Mouse (Mus musculus): ENCODE results near the gene Sdf2l1.
A peak's percentile ranks its signal among the peaks of the same experiment; 100 is the strongest.

The Sdf2l1 gene

DNA sequence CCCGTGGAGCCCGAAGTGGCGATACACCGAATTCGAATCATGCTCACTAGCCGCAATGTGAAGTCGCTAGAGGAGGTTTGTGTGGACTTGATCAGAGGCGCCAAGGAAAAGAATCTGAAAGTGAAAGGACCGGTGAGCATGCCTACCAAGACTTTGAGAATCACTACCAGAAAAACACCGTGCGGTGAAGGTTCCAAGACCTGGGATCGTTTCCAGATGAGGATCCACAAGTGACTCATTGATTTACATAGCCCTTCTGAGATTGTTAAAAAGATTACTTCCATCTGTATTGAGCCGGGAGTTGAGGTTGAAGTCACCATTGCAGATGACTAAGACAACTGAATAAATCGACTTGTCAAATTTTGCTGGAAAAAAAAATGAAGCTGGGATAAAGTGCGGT, 5.2 kb upstream of the Sdf2l1 start:
- DNase-seq (ENCODE audit: low read depth, low spot score) = no peak
- Histone ChIP-seq H3K36me3 (ENCODE audit: control insufficient read depth, insufficient read depth, low read length, poor library complexity, severe bottlenecking) (no peaks in the 10 kb centered on the region), H3K27me3 (ENCODE audit: control insufficient read depth, insufficient read depth, low read length, poor library complexity, severe bottlenecking) (no peaks in the 10 kb centered on the region)

DNA sequence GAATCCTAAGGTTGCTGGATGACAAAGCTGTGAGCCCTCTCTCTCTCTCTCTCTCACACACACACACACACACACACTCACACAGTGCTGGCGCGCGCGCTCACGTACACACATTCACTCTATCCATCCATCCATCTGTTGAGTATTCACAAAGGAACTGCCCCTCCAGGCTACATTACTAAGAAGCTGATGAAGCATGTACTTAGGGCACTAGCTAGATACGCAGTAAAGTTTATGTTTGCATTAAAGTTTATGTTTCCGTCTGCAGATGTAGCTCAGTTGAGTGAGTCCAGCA, 670 bp upstream of the Sdf2l1 start:
- no peaks in the 10 kb centered on the region for H3K36me3 ChIP-seq (ENCODE audit: control insufficient read depth, insufficient read depth, low read length, poor library complexity, severe bottlenecking)
- no peaks in the 10 kb centered on the region for H3K27me3 ChIP-seq (ENCODE audit: control insufficient read depth, insufficient read depth, low read length, poor library complexity, severe bottlenecking)
- DNase-seq (ENCODE audit: low read depth, low spot score) = no peak

GRCm38 (mm10) chr16:17131191-17132088, 743 bp downstream of the Sdf2l1 start:
- H3K27me3 ChIP-seq (ENCODE audit: control insufficient read depth, insufficient read depth, low read length, poor library complexity, severe bottlenecking) = no peaks in the 10 kb centered on the region
- DNase-seq (ENCODE audit: low read depth, low spot score) = peak; percentile 49
- H3K36me3 ChIP-seq (ENCODE audit: control insufficient read depth, insufficient read depth, low read length, poor library complexity, severe bottlenecking) = no peaks in the 10 kb centered on the region

GRCm38 (mm10) chr16:17127292-17127691, 4.9 kb downstream of the Sdf2l1 start:
- H3K36me3 ChIP-seq (ENCODE audit: control insufficient read depth, insufficient read depth, low read length, poor library complexity, severe bottlenecking) = no peaks in the 10 kb centered on the region
- H3K27me3 ChIP-seq (ENCODE audit: control insufficient read depth, insufficient read depth, low read length, poor library complexity, severe bottlenecking) = no peaks in the 10 kb centered on the region
- DNase-seq (ENCODE audit: low read depth, low spot score) = peak; percentile 78

- Histone ChIP-seq H3K27me3 (ENCODE audit: control insufficient read depth, insufficient read depth, low read length, poor library complexity, severe bottlenecking) (no peaks in the 10 kb centered on the region), H3K36me3 (ENCODE audit: control insufficient read depth, insufficient read depth, low read length, poor library complexity, severe bottlenecking) (no peaks in the 10 kb centered on the region)
- peak; percentile 78 for DNase-seq (ENCODE audit: low read depth, low spot score)
These were observed 7.2 kb downstream of the Sdf2l1 start, which contains the start of gene 2610318N02Rik for GRCm38 (mm10) chr16:17124871-17125520. TSS of gene 2610318N02Rik (minus strand) at chr16:17125167.

DNA sequence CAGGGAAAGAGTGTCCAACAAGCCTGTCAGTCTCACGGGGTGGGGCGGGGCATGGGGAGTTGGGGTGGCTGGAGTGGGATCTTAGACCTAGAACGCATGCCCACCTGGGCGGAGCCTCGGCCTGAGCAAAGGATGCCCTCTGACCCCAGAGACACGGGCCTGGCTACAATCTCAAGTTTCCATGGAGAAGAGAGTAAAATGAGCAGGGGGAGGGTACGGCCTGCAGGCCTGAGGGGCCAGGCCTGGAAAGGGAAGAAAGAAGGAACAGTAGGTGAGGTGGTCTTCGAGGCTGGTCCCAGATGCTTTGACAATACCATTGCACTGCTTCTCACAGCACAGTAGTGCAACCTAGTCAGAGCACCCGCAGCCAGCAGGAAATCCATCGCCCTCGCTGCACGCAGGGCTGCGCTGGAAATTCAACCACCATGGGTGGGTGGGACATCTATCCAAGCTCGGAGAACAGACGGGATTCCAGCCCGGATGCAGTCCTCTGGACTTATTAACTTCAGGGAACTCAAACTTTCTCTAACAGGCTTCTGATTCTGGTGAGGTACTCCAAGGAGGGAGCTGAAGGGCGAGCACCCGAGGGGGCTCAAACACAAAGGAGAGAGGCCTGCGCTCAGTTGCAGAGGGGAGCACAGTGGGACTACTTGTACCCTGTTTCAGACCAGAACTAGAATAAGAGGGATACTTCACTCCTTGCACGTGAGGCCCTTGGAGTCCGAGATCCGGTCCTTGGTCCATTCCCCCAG, 7.9 kb downstream of the Sdf2l1 start:
- no peaks in the 10 kb centered on the region for H3K36me3 ChIP-seq (ENCODE audit: control insufficient read depth, insufficient read depth, low read length, poor library complexity, severe bottlenecking)
- DNase-seq (ENCODE audit: low read depth, low spot score) = no peak

GRCm38 (mm10) chr16:17121569-17121968, 10.6 kb downstream of the Sdf2l1 start:
- no peak for DNase-seq (ENCODE audit: low read depth, low spot score)
- no peaks in the 10 kb centered on the region for H3K36me3 ChIP-seq (ENCODE audit: control insufficient read depth, insufficient read depth, low read length, poor library complexity, severe bottlenecking)
- H3K27me3 ChIP-seq (ENCODE audit: control insufficient read depth, insufficient read depth, low read length, poor library complexity, severe bottlenecking) = no peaks in the 10 kb centered on the region

More for the DNA sequence above, 7.9 kb downstream of the Sdf2l1 start:
- no peaks in the 10 kb centered on the region for H3K27me3 ChIP-seq (ENCODE audit: control insufficient read depth, insufficient read depth, low read length, poor library complexity, severe bottlenecking)

DNA sequence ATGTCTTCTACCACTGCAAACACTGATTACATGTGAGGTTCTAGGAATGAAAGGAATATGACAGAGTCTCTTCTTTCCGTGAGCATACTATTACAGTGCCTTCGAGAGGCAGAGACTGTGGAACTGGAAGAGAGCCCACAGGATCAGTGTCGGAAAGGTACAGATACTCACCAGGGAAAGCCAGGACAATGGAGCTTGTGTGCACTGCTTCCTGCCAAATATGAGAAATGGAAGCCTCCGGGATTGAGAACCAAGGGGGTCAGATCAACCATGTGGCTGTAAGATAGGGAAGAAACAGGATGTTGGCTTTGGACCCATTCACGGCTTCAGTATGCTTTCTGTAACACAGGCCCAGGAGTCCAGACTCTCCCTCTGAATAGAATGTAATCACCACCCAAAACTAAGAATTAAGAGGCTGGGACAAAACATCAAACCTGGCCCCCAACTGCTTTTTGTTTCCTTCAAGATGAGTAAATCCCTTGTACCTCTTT, 14.8 kb downstream of the Sdf2l1 start:
- H3K36me3 ChIP-seq (ENCODE audit: control insufficient read depth, insufficient read depth, low read length, poor library complexity, severe bottlenecking) = no peaks in the 10 kb centered on the region
- no peak for DNase-seq (ENCODE audit: low read depth, low spot score)
- no peaks in the 10 kb centered on the region for H3K27me3 ChIP-seq (ENCODE audit: control insufficient read depth, insufficient read depth, low read length, poor library complexity, severe bottlenecking)

DNA sequence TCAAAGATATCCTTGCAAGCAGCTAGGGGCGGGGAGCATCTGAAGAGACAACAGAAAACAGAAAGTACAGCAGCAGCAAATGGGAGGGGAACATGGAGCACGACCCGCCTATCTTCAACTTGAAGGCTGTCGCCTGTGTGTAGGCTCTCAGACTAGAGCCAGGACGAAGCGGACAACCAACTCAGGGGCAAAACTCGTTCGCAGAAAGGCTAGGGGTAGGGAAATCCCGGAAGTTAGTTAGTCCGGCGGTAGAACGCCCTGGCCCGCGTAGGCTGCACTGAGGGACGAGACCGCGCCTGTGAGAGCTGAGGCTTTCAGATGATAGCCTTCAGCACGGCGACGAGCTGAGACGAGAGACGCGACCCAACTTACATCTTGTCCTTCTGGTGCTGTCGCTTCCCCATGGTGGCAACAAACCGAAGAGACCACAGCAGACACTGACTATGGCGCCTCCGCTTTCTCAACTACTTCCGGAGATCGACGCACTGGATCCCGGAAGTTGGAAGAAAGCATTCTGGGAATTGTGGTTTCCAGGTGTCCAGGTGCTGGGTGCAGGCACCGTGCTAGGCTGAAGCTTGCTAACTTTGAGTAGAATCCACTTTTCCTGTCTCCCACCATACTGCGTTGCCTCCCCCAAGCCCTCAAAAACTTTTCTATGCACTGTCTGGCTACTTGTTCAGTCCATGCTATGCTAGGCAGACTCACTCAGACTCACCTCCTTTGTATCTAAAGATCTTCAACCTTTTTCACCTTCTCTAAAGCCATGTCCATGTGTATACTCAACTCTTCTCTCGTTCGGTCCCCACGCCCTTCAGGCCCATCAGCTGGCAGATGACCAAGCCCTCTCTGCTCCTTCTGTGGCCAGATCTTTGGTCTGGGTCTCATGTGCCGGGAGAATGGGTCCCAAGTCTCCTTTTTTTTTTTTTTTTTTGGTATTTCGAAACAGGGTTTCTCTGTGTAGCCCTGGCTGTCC, 21.1 kb downstream of the Sdf2l1 start, which contains the start of gene Ppil2:
Gene Ppil2, minus strand, starts transcription at position 487 of the 973 bp plus-strand sequence.
- peaks cover 3% of the 10 kb centered on the region; the same call in 1 of the 2 replicates for H3K36me3 ChIP-seq (ENCODE audit: control insufficient read depth, insufficient read depth, low read length, poor library complexity, severe bottlenecking)
- peak; percentile 81 for DNase-seq (ENCODE audit: low read depth, low spot score)
- H3K27me3 ChIP-seq (ENCODE audit: control insufficient read depth, insufficient read depth, low read length, poor library complexity, severe bottlenecking) = no peaks in the 10 kb centered on the region

- no peak for DNase-seq (ENCODE audit: low read depth, low spot score)
- H3K36me3 ChIP-seq (ENCODE audit: control insufficient read depth, insufficient read depth, low read length, poor library complexity, severe bottlenecking) = peaks cover 14% of the 10 kb centered on the region
- H3K27me3 ChIP-seq (ENCODE audit: control insufficient read depth, insufficient read depth, low read length, poor library complexity, severe bottlenecking) = no peaks in the 10 kb centered on the region
These were observed 27.6 kb downstream of the Sdf2l1 start for GRCm38 (mm10) chr16:17104600-17104999.

GRCm38 (mm10) chr16:17102630-17103220, 29.5 kb downstream of the Sdf2l1 start:
- Histone ChIP-seq H3K27me3 (ENCODE audit: control insufficient read depth, insufficient read depth, low read length, poor library complexity, severe bottlenecking) (no peaks in the 10 kb centered on the region), H3K36me3 (ENCODE audit: control insufficient read depth, insufficient read depth, low read length, poor library complexity, severe bottlenecking) (peaks cover 14% of the 10 kb centered on the region)
- no peak for DNase-seq (ENCODE audit: low read depth, low spot score)

DNA sequence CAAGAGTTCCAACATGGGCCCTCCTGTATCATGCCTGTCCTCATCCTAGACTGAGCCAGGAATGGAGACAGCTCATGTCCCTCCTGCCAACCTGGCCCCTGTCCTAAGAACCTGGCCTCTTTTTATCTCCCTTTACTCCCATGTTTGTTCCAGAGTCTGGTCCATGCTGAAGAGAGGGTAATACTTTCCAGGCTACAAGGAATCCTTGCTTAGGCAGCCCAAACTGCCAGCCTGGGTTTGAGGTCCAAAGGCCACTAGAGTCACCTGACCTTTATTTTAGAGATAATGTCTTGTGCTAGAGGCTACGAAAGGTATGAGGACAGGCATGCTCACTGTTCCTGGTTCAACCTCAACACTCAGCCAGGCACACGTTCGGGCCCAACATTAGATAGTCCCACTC, 35.2 kb downstream of the Sdf2l1 start:
- DNase-seq (ENCODE audit: low read depth, low spot score) = no peak
- H3K36me3 ChIP-seq (ENCODE audit: control insufficient read depth, insufficient read depth, low read length, poor library complexity, severe bottlenecking) = peaks cover 16% of the 10 kb centered on the region
- no peaks in the 10 kb centered on the region for H3K27me3 ChIP-seq (ENCODE audit: control insufficient read depth, insufficient read depth, low read length, poor library complexity, severe bottlenecking)

- Histone ChIP-seq H3K27me3 (ENCODE audit: control insufficient read depth, insufficient read depth, low read length, poor library complexity, severe bottlenecking) (no peaks in the 10 kb centered on the region), H3K36me3 (ENCODE audit: control insufficient read depth, insufficient read depth, low read length, poor library complexity, severe bottlenecking) (peaks cover 18% of the 10 kb centered on the region)
- DNase-seq (ENCODE audit: low read depth, low spot score) = no peak
These were observed 43.8 kb downstream of the Sdf2l1 start for GRCm38 (mm10) chr16:17088346-17088745.
